Mouse (Mus musculus) cortical plate, adult 2 months (tissue): ENCODE measurements around the gene Vamp8.

Source experiments
- CTCF ChIP-seq: fragments of 200-500 bp; IDR thresholded peaks from 2 replicates; pipeline ENCODE4 v1.5.1; 2011; ENCODE audit warnings: mild to moderate bottlenecking, control low read depth, low read length; ENCODE audit not compliant: insufficient read depth; ENCODE audit errors: extremely low read depth
- POLR2A ChIP-seq: fragments of 200-500 bp; IDR thresholded peaks from 2 replicates; pipeline ENCODE4 v1.6.1; 2011; ENCODE audit warnings: mild to moderate bottlenecking, low read length, control low read depth; ENCODE audit not compliant: insufficient read depth; ENCODE audit errors: extremely low read depth

DNA sequence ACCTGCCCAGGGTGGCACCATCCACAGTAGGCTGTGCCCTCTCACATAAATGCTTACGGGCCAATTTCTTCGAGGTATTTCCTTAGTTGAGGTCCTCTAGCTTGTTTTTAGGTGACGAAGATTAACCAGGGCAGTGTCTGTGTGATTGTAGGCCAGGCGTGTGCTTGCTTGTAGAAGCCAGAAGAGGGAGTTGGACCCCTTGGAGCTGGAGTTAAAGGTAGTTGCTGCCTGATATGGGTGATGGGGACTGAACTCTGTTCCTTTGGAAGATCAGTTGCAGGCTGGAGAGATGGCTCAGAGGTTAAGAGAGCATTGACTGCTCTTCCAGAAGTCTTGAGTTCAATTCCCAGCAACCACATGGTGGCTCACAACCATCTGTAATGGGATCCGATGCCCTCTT is 24.7 kb upstream of the Vamp8 start:
- no peak for TF ChIP-seq CTCF
- TF ChIP-seq POLR2A = no peak
